Mouse (Mus musculus): ENCODE results near the gene Gm20388.
A peak's percentile ranks its signal among the peaks of the same experiment; 100 is the strongest.
"Not testable (repeated sequence)": the region's sequence is repeated elsewhere in the genome, so short reads cannot be mapped to it uniquely, and the experiment has no call there.

Gene Gm20388

DNA sequence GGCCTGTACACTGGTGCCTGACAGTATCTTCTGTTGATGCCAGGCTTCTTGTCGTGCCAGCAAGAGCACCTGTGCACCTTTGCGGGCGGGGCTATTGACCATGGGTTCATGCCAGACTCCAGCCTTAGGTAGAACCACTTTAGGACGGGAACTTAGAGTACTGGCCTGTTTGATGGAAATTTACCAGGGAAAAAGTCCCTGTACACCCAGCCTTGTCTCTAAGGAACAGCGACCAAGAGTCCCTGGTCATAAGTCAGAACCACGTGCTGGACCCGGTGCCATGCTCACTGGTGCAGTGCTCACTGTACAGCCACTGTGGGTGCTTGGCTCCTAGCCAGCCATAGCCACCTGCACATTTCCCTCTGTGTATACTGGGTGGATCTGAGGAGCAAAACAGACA is 3478.4 kb downstream of the Gm20388 start:
- DNase-seq (ENCODE audit: low spot score), result no peak

DNA sequence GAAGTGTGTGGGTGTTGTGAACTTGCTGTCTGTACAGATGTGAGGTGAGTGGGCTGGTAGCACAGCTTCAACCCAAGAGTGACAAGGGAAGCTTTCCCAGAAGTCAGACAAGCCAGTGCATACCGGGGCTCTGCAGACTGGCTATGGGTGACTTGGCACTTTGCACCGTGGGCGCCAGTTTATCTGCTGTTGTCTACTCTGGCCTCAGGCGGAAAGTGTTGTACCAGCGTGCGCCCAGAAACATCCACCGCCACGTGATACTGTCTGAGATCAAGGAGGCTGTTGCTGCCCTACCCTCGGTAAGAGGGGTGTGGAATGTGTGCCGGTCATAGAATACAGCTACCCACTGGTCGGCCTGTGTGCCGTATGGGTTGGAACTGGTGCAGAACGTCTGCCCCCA is 3487.7 kb downstream of the Gm20388 start:
- no peak for DNase-seq (ENCODE audit: low spot score)

DNA sequence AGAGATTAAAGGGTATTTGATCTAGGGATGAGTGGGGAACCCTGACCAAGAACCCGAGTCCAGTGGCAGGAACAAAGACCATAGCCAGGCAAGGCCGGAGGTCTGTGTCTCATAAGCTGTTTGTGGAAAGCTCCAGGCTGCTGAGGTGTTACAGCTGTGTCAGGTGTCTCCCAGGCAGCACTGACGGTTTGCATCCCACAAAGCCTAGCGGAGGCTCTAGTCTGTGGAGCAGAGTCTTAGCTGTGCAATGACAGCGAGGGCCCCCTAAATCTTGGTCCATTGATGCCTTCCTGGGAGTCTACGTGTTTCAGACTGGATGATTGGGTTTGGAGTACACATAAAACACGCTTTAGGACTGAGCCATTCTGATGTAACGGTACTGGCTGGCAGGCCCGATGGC is 3491.3 kb downstream of the Gm20388 start:
- no peak for DNase-seq (ENCODE audit: low spot score)

DNA sequence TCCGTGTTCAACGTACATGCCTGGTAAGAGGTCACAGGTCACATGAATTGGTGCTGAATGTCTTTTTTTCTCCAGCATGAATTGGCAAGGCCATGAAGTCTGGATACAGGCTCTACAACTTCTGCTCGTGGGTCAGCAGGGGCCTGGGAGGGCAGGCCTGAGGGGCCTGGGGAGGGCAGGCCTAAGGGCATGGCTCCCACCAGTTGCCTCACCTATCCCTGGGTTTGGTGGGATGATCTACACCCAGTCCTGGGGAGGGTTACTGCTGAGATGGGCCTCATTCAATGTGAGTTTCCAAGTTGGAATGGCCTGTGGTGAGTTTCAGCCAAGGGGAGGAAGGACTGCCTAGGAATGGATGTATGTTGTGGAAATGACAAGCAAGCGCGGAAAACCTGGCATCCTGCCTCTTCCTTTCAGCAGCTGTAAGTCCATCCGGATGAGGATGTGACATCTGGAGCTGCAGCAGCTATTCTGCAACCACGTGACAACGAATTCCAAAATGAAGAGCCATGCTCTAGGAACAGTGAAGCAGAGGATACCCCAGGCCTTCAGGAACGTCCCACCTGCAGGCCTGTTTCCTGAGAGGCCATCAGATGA is 3492.2 kb downstream of the Gm20388 start:
- DNase-seq (ENCODE audit: low spot score), result no peak

DNA sequence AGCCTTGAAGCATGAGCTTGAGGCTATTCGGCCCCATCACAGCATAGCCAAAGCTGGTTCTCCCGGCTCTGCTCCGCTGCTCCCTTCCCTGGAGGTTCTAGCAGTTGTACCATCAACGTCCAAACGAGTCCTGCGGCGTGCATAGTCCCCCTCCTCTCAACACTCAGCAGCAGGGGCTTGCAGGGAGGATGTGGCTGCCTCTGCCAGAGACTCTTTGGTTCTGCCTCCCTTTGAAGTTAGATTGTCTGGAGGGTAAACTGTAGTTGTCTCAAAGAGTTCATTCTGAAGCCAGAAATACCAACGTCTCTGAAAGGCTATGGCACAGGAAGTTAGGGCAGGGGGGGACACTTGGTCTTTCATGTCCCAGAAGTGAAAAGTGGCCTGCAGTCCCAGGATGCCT is 3493.9 kb downstream of the Gm20388 start:
- no peak for DNase-seq (ENCODE audit: low spot score)

DNA sequence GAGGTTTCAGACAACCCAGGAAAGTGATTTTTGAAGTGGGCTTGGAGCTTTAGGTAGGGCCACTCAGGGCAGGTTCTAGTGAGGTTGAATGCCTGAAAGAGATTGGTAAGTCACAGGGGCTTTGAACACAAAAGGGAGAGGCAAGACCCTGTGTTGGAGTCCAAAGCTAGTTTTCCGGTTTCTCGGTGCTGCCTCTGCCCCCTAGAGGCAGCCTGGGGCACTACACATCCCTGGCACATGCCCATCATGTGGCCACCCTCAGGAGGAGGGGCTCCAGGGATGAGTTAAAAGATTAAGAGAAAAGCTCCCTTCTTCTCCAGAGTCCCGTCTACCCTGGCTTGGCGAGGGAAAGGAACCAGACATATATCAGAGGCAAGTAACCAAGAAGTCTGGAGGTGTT is 3496.1 kb downstream of the Gm20388 start, which contains the start of gene Mc1r:
Gene Mc1r, plus strand, starts transcription at position 322 of the 400 bp plus-strand sequence.
- DNase-seq (ENCODE audit: low spot score), result peak; percentile 33

DNA sequence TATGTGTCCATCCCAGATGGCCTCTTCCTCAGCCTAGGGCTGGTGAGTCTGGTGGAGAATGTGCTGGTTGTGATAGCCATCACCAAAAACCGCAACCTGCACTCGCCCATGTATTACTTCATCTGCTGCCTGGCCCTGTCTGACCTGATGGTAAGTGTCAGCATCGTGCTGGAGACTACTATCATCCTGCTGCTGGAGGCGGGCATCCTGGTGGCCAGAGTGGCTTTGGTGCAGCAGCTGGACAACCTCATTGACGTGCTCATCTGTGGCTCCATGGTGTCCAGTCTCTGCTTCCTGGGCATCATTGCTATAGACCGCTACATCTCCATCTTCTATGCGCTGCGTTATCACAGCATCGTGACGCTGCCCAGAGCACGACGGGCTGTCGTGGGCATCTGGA is 3497.0 kb downstream of the Gm20388 start:
- DNase-seq (ENCODE audit: low spot score), result no peak

DNA sequence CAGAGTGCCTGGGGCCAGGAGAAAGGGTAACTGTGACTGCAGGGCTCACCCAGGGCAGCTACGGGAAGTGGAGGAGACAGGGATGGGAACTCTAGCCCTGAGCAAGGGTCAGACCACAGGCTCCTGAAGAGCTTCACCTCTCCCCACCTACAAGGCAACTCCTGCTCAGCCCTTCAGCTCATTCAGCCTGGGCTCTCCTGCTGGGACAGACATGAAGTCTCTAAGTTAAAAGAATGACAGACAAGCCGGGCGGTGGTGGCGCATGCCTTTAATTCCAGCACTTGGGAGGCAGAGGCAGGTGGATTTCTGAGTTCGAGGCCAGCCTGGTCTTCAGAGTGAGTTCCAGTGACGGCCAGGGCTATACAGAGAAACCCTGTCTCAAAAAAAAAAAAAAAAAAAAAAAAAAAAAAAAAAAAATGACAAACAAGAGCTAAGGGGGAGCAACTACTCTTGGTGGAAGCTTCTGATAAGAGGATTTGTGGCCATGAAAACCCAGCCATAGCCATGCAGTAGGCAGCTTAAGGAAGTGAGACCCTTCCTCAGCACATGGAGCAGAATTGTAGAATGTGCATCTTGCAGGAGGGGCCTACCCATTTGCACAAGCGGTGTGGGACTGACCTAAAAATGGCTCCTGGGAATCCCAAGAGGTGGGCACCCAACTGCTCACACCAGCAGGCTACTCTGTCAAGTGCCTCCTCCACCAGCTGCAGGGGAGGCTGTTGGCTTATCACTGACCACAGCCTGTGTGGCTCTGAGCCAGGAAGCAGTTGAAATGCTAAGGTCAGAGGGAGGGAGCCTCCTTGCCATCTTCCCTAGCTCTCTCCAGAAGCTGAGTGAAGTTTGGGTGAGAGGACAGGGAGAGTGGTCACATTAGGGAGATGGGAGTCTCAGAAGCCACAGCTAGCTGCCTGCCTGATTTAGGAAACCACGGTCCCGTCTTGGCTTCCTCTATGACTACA is 3498.2 kb downstream of the Gm20388 start:
- no peak for DNase-seq (ENCODE audit: low spot score)

DNA sequence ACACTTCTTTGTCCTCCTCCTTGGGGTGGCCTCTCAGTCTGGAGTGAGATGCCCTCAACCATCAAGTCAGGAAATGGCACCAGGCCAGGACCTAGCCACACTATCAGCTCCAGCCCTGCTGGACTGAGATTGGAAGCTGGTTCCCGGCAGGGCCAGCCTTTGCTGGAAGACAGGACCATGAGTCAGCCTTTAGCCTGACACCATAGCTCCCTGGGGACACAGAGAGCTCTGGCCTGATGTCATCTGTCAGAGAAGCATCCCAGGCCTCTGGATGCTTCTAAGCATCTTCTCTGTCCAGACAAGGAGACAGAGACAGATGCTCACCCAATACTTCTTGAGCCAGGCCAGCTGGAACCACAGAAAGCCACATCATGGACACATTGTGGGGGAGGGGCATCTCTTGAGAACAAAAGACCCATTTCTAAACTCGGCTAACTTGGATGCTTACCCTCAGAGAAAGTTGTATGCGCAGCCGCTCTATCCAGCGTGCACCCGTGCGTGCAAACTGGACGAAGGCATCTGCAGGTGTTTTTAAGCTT is 3499.5 kb downstream of the Gm20388 start:
- peak; percentile 55 for DNase-seq (ENCODE audit: low spot score)

DNA sequence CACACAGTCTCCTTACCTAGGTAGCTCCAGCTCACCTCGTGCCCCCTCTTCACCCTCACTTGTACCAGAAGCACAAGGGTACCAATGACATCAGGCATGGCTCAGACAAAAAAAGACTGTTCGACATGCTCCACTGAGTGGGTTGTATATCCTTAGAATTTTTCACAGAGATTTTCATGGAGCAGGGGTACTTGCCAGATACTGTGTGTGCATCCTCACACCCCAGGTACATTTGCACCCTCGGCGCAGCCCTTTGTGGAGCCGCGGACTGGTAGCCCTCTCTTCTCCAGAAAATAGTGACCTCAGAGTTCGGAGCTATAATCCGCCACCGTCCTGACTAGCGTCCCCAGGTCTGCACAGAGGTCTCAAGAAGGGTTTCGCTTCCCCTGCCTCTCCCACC is 3500.1 kb downstream of the Gm20388 start:
- no peak for DNase-seq (ENCODE audit: low spot score)

DNA sequence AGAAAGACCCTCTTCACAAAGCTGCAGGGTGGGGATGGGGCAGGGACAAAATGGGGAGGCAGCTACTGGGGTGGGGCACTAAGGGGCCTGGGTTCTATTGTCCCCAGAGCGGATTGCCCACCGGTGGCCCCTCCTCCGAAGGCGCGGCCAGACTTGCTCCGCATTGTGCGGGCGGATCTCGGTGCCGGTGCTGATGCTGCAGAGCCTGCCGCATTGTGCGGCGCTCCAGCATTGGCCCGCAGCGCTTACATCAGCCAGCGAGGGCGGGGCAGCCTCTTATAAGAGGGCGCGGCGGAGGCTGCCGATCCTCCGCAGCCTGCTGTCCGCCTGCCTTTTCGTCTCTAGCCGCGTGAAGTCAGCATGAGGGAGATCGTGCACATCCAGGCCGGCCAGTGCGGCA is 3500.6 kb downstream of the Gm20388 start, which contains the start of gene Tubb3:
Gene Tubb3, plus strand, starts transcription at position 179 of the 400 bp plus-strand sequence.
- DNase-seq (ENCODE audit: low spot score), result no peak

DNA sequence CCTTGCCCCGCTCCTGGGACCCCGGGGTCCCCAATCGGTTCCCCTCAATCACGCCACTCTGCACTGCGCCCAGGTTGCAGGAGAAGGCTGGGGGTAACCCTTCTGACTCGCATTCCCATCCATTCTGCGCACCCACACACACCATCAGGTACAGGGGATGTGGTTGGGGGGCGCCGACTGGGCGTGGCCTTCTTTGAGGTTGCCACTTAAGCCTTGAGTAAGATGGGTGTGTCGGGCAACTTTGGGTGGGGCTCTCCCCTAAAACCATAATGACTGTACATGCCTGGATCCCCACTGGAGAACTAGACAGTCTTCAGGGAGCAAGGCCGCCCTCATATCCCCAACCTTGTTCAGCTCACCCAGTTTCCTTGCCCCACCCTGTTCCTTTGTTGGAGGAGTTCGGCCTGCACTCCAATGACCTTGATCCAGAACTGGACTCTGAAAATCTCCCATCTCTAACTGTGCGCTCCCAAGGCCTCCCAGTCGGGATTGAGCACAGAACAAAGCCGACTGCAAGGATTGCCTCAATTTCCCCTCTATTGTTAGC is 3501.2 kb downstream of the Gm20388 start:
- DNase-seq (ENCODE audit: low spot score), result no peak

DNA sequence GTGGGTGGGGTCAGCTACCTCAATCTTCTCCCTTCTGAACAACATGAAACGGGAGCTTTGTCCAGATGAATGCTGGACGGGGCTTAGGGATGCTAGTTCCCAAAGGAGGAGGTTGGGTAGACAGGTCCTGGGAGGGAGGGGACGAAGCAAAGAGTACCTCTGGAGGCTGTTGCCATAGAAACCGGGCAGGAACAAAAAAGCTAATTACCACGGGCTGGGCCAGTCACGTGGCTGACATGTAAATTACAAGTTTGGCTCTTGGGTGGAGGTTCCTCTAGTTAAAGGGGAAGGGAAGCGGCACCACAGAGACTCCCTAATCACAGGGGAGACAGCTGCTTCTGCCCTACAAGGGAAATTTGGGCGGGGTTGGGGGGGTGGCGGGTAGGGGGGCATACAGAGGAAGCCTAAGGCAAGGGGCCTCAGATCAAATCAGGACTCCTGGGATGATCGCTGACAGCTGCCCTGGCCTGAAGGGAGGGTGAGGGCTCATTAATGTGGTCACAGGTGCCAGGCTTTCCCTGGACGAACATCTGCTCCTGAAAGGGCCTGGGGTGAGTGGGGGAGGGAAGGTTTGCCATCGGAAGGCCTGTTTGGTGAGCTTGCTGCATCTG is 3502.0 kb downstream of the Gm20388 start:
- no peak for DNase-seq (ENCODE audit: low spot score)

DNA sequence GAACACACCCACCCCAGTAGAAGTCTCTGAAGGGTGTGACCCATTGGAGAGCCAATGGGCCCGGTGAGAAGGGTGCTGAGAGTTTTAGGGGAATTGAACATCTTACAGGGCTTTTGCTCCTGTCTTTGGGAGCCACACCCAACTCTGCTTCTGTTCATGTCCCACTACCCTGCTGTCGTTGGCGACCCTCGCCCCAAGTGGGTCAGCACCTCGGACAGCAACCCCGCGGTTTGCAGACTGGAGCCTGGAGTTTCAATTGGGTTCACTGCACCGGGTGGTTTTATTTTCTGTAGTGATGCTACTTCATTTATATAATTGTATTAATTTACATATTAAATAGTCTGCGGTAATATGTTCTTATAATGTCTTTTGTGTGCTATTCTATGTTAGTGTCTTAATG is 3503.6 kb downstream of the Gm20388 start:
- DNase-seq (ENCODE audit: low spot score), result no peak

DNA sequence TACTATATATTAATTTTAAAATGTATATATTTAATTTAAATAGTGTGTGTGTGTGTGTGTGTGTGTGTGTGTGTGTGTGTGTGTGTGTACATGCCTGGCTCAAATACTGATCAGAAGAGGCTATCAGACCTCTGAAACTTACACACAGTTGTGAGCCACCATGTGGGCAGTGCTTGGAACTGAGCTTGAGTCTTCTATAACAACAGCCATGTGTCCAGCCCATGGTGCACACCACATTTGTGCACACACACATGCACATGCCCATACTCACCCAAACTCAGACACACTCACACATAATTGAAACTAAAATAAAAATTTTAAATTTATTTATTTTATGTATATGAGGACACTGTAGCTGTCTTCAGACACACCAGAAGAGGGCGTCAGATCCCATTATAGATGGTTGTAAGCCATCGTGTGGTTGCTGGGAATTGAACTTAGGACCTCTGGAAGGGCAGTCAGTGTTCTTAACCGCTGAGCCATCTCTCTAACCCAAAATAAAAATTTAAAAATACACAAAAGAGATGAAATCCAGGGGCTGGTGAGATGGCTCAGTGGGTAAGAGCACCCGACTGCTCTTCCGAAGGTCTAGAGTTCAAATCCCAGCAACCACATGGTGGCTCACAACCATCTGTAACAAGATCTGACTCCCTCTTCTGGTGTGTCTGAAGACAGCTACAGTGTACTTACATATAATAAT is 3504.5 kb downstream of the Gm20388 start:
- DNase-seq (ENCODE audit: low spot score), result not testable (repeated sequence)

DNA sequence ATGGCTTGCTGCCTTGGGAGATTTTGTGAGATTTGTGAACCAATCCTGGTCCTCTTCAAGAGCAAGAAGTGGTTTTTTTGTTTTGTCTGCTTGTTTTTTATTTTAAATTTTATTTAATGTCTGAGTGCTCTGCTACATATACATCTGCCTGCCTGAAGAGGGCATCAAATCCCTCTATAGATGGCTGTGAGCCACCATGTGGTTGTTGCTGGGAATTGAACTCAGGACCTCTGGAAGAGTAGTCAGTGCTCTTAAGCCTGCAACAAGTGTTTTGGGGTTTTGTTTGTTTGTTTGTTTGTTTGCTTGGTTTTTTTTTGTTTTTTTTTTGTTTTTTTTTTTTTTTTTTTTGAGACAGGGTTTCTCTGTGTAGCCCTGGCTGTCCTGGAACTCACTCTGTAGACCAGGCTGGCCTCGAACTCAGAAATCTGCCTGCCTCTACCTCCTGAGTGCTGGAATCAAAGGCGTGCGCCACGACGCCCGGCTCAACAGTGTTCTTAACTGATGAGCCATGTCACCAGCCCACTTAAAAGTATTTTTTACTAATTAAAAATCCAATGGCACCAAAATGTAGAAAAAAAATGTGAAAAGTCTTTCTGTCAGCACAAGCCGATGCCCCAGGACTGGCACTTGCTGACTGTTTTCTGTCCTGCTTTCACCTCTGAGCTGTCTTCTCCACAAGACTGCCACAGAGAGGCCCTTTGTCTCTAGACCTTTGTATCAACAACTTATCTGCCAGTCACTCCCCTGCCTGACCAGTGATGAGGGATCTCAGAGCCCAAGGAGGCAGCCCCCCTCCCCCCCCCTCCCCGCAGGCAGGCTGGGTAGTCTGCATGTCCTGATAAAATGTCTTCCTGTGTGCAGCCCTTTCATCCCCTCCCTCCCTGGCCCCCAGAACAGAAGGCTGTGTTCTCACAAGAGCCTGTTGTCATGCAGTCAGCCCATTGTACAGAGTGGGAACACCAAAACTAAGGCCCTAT is 3505.6 kb downstream of the Gm20388 start:
- peak; percentile 22 for DNase-seq (ENCODE audit: low spot score)

DNA sequence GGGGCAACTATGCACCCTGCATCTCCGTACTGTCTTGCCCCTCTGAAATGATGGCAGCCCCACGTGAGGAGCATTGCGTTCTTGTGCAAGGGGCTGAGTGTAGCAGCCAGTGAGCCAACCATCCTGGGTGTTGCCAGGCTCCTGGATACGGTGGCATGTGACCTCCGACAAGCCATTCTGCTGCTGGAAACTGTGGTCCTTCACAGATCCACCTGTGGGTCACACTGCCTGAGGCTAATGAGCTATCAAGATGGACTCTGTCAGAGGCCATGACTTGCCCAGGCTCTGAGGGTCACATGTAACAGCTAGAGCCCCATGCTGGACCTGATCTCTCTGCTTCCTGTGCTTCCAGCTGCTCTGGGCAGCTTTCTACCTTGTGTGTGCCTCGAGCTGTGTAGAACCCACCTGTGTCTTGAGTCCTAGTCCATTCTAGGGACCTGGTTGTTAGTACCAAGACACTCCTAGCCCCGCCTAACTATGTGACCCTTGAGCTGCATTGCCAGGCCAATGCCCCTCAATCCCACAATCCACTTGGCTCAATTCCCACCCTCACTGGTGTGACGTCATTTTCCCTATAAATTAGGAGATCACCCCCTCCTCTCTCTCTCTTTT is 3506.4 kb downstream of the Gm20388 start:
- no peak for DNase-seq (ENCODE audit: low spot score)

DNA sequence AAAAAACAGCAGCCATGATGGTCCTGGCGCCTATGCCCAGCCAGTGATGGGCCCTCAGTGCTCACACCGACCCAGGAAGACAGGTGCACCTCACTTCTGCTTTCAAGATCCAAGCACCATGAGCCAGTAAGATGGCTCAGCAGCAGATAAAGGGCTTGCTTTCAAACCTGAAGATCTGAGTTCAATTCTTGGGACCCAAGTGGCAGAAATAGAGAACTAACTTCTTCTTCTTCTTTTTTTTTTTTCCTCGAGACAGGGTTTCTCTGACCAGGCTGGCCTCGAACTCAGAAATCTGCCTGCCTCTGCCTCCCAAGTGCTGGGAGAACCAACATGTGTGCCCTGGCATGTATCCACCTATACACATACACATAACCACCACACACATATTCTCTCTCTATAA is 3509.1 kb downstream of the Gm20388 start:
- no peak for DNase-seq (ENCODE audit: low spot score)

DNA sequence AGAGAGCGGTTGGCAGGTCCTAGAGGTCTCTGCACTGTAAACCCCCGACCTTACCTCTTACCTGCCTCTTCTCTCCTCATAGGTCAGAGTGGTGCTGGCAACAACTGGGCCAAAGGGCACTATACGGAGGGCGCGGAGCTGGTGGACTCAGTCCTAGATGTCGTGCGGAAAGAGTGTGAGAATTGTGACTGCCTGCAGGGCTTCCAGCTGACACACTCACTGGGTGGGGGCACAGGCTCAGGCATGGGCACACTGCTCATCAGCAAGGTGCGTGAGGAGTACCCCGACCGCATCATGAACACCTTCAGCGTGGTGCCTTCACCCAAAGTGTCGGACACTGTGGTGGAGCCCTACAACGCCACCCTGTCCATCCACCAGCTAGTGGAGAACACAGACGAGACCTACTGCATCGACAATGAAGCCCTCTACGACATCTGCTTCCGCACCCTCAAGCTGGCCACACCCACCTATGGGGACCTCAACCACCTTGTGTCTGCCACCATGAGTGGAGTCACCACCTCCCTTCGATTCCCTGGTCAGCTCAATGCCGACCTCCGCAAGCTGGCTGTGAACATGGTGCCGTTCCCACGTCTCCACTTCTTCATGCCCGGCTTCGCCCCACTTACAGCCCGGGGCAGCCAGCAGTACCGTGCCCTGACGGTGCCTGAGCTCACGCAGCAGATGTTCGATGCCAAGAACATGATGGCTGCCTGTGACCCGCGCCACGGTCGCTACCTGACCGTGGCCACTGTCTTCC is 3510.1 kb downstream of the Gm20388 start:
- no peak for DNase-seq (ENCODE audit: low spot score)

All from adipocyte (in vitro differentiated cells).